Mouse (Mus musculus) midbrain, embryonic 14.5 days (tissue): ENCODE measurements around the gene Dspp. TPM values are rescaled to one million over a fixed set of nuclear protein-coding genes. Genes with fewer than 3 reads are reported as not detected.

Source experiments
- ATAC-seq: fragments of 200-750 bp; cut with Nextera tagmentation; 2 replicates; pipeline ENCODE4 v1.8.0; 2017; ENCODE audit warnings: moderate number of reproducible peaks, moderate library complexity; ENCODE audit not compliant: low FRiP score, low TSS enrichment
- DNase-seq: peaks from one replicate; pipeline ENCODE4 v3.0.0-alpha.2; 2015
- H3K27ac ChIP-seq: fragments of 300-500 bp; sonication (generic); replicated peaks from 2 replicates; pipeline ENCODE4 v1.5.1; 2014; ENCODE audit warnings: mild to moderate bottlenecking, low read depth, low read length, moderate library complexity
- H3K27me3 ChIP-seq: fragments of 300-500 bp; sonication (generic); 2 replicates; pipeline ENCODE4 v1.6.1; 2014; ENCODE audit warnings: low read length, control low read depth, mixed read lengths; ENCODE audit not compliant: control insufficient read depth, insufficient read depth
- H3K36me3 ChIP-seq: fragments of 300-500 bp; sonication (generic); 2 replicates; pipeline ENCODE4 v1.6.1; 2014; ENCODE audit warnings: low read length, control low read depth; ENCODE audit not compliant: control insufficient read depth, insufficient read depth
- H3K4me1 ChIP-seq: fragments of 300-500 bp; sonication (generic); 2 replicates; pipeline ENCODE4 v1.6.1; 2014; ENCODE audit warnings: mild to moderate bottlenecking, antibody characterized with exemption, low read length, control low read depth; ENCODE audit not compliant: control insufficient read depth, insufficient read depth
- H3K4me2 ChIP-seq: fragments of 300-500 bp; sonication (generic); 2 replicates; pipeline ENCODE4 v1.6.1; 2014; ENCODE audit warnings: mild to moderate bottlenecking, low read length, moderate library complexity
- H3K4me3 ChIP-seq: fragments of 300-500 bp; sonication (generic); replicated peaks from 2 replicates; pipeline ENCODE4 v1.5.1; 2014; ENCODE audit warnings: low read depth, low read length
- H3K9ac ChIP-seq: fragments of 300-500 bp; sonication (generic); replicated peaks from 2 replicates; pipeline ENCODE4 v1.6.1; 2014; ENCODE audit warnings: mild to moderate bottlenecking, low read length, moderate library complexity
- H3K9me3 ChIP-seq: fragments of 300-500 bp; sonication (generic); 2 replicates; pipeline ENCODE4 v1.6.1; 2016; ENCODE audit warnings: low read length, control low read depth, mixed read lengths; ENCODE audit not compliant: control insufficient read depth
- WGBS: fragments of 180-500 bp; shearing (Covaris S2); extraction: QIAGEN DNeasy Blood & Tissue Kit; methylation state at CpG from one replicate; pipeline ENCODE4 v1.1.7; 2014; 5-methylcytosine and 5-hydroxymethylcytosine counted together
- polyA plus RNA-seq: library from polyadenylated mRNA; unstranded; fragments of >200 nt; fragmentation: Nextera tagmentation; extraction: Ambion mirVana; gene quantifications from 2 replicates; pipeline ENCODE4 v1.2.1, GENCODE M21; 2014

Dspp gene
- polyA plus RNA-seq, 1 experiment from 2014 or later, result not detected

DNA sequence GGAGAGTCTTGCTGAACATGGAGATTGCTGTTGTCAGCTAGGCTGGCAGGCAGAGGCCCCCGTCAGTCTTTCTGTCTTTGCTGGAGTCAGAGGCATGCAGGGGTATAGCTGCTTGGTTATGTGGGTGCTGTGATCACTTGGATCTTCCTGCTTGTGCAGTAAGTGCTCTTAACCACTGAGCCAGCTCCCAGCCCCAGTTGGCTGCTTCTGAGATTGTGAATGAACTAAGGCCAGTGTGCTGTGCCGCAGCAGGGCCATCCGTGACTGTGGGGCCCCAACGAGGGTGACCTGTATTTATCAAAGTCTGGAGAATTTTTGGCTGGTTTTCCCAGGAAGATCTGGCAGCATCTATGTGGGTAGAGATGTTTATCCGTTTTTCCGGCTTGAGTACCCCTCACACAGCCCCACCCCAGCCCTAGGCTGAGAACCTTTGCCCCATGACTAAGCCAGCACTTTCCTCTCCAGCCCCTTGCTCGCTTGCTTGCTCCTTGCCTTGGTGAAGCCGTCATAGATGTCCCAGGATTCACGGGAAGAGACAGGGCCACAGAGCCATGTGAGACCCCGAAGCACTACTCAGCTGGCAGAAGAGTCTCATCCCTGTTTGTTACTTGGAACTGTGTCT lies 32.5 kb upstream of the Dspp start:
- no peak for DNase-seq
- H3K4me2 ChIP-seq, result no peak overlapping the region
- H3K4me1 ChIP-seq, result no peaks in the 10 kb centered on the region
- no peak overlapping the region for H3K9ac ChIP-seq
- H3K27ac ChIP-seq, result no peak overlapping the region
- no peaks in the 10 kb centered on the region for H3K36me3 ChIP-seq
- no peaks in the 10 kb centered on the region for H3K27me3 ChIP-seq
- no peaks in the 10 kb centered on the region for H3K9me3 ChIP-seq
- no peak overlapping the region for H3K4me3 ChIP-seq
- no peak; the same call in 1 of the 2 replicates for ATAC-seq
- WGBS, result 78% methylated on average over 10 of the region's 10 CpGs

DNA sequence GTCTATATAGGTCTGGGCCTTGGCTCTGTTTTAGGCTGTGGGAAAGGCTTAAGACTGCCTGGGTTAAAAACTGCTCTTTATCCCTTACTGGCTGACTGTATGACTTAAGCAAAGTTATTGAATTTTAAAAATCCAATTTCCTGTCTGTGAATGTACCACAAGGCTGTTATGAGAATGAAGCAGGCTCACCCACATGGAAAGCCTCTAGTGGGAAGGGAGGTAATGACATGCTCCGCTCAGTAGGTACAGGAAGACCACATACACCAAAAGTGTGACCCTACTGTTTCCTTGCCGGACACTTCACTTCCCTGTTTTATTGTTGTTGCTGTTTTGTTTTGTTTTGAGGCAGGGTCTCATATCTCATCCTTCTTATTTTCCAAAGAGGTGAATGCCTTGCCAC lies 29.4 kb upstream of the Dspp start:
- Histone ChIP-seq H3K4me2 (no peak overlapping the region), H3K27me3 (no peaks in the 10 kb centered on the region), H3K9me3 (no peaks in the 10 kb centered on the region), H3K4me3 (no peak overlapping the region), H3K4me1 (no peaks in the 10 kb centered on the region), H3K36me3 (no peaks in the 10 kb centered on the region), H3K27ac (no peak overlapping the region), H3K9ac (no peak overlapping the region)
- 89% methylated on average over 2 of the region's 2 CpGs for WGBS
- DNase-seq (no peak), ATAC-seq (no peak)

DNA sequence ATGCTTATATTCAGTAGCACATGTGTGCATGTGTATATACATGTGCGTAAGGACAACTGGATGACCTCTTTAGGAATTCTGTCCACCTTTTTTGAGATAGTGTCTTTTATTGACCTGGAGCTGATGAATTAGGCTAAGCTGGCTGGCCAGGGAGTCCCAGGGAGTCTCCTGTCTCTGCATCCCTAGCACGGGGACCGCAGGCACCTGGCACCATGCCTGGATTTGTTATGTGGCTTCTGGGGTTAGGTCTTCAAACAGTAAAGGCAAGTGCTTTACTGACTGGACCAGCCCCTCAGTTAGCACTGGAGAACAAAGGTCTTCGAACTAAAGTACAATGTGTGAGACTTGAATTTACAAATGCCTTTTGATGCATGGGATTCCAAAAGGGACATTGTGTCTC lies 26.5 kb upstream of the Dspp start:
- Histone ChIP-seq H3K4me3 (no peak overlapping the region), H3K4me2 (no peak overlapping the region), H3K27ac (no peak overlapping the region), H3K36me3 (no peaks in the 10 kb centered on the region), H3K27me3 (no peaks in the 10 kb centered on the region), H3K4me1 (no peaks in the 10 kb centered on the region), H3K9me3 (no peaks in the 10 kb centered on the region), H3K9ac (no peak overlapping the region)
- no peak for ATAC-seq
- 83% methylated on average over 4 of the region's 4 CpGs for WGBS
- DNase-seq, result no peak

DNA sequence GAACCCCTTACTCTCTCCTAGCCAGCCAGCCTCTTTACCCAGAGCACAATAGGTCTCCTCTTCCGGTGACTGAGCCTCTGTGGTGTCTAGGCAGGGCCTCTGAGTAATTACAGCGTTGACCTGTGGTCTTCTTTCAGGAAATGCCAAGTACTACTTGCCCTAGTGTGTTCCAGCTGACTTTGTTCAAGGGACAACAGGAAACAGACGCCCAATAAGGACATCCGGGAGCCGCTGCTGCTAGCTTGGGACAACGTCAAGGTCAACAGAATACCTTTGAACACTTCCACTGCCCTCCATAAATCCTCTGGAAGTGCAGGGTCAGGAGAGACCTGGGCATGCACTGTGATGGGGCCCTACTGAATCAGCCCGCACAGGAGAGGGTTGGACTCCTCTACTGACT lies 21.2 kb upstream of the Dspp start:
- no peak for ATAC-seq
- no peak for DNase-seq

DNA sequence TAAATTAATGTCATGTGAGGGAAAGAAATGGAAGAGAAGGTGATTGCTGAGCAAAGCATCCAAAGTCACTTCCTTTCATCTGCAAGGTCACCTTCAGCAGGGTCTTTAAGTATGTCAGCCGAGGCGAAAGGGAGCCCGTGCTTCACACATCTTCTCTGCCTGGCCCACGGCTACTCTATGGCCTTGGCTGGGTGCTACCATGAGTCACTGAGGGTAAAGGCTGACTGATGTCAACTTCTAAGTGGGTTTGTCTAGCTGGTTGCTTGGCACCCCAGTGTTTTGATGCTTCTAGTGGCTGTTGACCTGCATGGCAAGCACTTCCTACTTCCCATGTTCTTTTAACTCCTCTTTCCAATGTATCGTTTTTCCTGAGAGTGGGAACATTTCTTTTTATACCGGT lies 20.3 kb upstream of the Dspp start:
- Histone ChIP-seq H3K4me3 (no peak overlapping the region), H3K4me1 (no peaks in the 10 kb centered on the region), H3K9ac (no peak overlapping the region), H3K27me3 (no peaks in the 10 kb centered on the region), H3K27ac (no peak overlapping the region), H3K36me3 (no peaks in the 10 kb centered on the region), H3K9me3 (no peaks in the 10 kb centered on the region), H3K4me2 (no peak overlapping the region)
- 97% methylated on average over 6 of the region's 6 CpGs for WGBS
- no peak for DNase-seq
- ATAC-seq, result no peak

More for the DNA sequence above, 21.2 kb upstream of the Dspp start:
- no peak overlapping the region for H3K9ac ChIP-seq
- H3K4me1 ChIP-seq, result no peaks in the 10 kb centered on the region
- H3K36me3 ChIP-seq, result no peaks in the 10 kb centered on the region
- no peak overlapping the region for H3K4me3 ChIP-seq
- H3K9me3 ChIP-seq, result no peaks in the 10 kb centered on the region
- 81% methylated on average over 7 of the region's 7 CpGs for WGBS
- no peaks in the 10 kb centered on the region for H3K27me3 ChIP-seq
- H3K27ac ChIP-seq, result no peak overlapping the region
- H3K4me2 ChIP-seq, result no peak overlapping the region

DNA sequence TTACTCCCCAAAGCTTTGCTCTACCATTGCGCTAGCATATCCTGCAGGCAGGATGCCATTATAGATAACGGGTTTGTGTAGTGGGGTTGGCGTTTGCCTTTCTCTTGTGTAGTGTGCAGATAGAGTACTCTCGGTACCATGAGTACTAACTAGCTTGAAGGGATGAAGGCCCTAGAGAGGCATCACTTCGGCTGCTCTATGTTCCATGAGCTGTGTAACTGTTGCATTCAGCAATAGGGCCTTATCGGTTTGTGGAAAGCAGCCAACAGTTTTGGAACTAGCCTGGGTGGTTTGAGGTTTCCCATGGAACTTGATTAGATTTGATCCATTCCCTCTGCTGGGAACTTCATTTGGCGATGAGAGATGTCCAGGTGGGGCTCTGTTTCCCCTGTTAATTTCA lies 12.8 kb upstream of the Dspp start:
- no peaks in the 10 kb centered on the region for H3K4me1 ChIP-seq
- H3K36me3 ChIP-seq, result no peaks in the 10 kb centered on the region
- DNase-seq (no peak), ATAC-seq (no peak)
- H3K9me3 ChIP-seq, result no peaks in the 10 kb centered on the region
- no peaks in the 10 kb centered on the region for H3K27me3 ChIP-seq
- no peak overlapping the region for H3K27ac ChIP-seq
- no peak overlapping the region for H3K4me2 ChIP-seq
- WGBS, result 92% methylated on average over 7 of the region's 7 CpGs
- no peak overlapping the region for H3K4me3 ChIP-seq
- no peak overlapping the region for H3K9ac ChIP-seq

DNA sequence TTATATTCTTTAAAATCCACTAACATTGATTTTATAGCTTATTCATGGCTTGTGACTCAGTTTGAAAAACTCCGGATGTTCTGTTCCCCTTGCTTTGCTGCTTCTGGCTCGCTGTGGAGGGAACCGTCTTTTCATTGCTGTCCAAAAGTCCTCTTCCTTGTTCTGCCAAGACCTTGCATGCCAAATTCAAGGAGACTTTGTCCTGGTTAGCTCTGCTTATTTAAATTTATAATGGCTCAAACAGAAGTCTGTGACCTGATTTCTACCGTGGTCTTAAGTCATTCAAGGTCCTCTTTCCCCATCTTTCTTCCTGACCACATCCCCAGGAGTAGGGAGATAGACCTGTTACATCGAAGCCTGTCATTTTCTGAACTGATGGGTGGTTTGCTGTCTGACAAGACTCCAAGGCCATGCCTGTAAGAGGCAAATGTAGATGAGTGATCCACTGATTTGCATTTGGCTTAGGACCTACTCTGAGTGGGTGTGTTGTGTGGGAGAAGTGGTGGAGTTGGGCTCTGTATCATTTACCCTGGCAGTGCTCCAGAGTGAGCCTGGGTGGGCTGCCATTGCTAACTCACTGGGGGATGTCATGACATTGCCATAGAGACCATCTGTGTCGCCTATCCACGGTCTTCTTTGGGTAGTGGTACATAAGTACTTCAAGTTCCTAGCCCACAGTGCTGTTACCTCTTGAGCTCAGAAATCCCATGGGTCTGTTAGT lies 12.0 kb upstream of the Dspp start:
- H3K27me3 ChIP-seq, result no peaks in the 10 kb centered on the region
- DNase-seq (peak; percentile 34), ATAC-seq (no peak)
- H3K36me3 ChIP-seq, result no peaks in the 10 kb centered on the region
- WGBS, result 75% methylated on average over 7 of the region's 7 CpGs
- H3K9me3 ChIP-seq, result no peaks in the 10 kb centered on the region
- no peaks in the 10 kb centered on the region for H3K4me1 ChIP-seq
- no peak overlapping the region for H3K27ac ChIP-seq
- H3K4me2 ChIP-seq, result no peak overlapping the region
- H3K4me3 ChIP-seq, result no peak overlapping the region
- H3K9ac ChIP-seq, result no peak overlapping the region

DNA sequence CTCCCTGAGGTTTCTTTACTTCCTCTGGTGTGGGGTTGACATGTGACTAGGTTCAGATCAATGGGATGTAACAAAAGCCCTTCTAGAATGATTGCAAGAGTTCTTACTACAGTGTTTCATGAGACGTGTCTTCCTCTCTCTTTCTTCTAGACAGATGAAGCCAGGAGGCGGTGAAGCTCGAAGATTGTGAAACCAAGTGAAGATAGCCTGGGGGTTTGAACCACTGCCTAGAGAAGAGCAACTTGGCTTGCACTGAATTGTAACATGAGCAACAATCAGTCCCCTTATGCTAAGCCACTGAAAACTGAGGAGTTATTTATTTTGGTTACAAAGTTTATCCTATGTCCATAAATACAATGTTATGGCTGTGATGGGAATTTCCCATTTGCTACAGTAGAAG lies 9.9 kb upstream of the Dspp start:
- Histone ChIP-seq H3K27me3 (no peaks in the 10 kb centered on the region), H3K9me3 (no peaks in the 10 kb centered on the region), H3K27ac (no peak overlapping the region), H3K36me3 (no peaks in the 10 kb centered on the region), H3K4me3 (no peak overlapping the region), H3K9ac (no peak overlapping the region), H3K4me2 (no peak overlapping the region), H3K4me1 (no peaks in the 10 kb centered on the region)
- 83% methylated on average over 3 of the region's 3 CpGs for WGBS
- DNase-seq (no peak), ATAC-seq (no peak)

DNA sequence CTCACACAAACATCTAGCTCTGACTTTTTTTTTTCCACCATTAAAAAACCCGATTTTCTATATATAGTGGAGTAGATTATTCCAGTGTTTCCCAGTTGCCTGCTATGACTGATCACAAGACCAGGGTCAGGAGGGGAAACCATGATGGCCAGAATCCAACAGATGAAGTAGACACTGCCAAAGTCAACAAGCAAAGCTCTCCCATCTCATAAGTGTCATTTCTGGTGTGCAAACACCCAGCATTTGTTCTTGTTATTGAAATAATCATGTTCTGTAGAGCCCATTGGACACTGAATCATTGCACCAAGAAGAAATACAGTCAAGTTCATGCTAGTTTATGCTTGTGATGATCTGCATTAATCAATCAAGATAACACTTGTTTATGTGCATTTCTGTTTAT lies 9.1 kb upstream of the Dspp start:
- H3K4me2 ChIP-seq, result no peak overlapping the region
- 93% methylated on average over 1 of the region's 1 CpGs for WGBS
- H3K36me3 ChIP-seq, result no peaks in the 10 kb centered on the region
- no peaks in the 10 kb centered on the region for H3K4me1 ChIP-seq
- no peak overlapping the region for H3K9ac ChIP-seq
- no peaks in the 10 kb centered on the region for H3K9me3 ChIP-seq
- no peak overlapping the region for H3K27ac ChIP-seq
- no peak for ATAC-seq
- DNase-seq, result no peak
- H3K27me3 ChIP-seq, result no peaks in the 10 kb centered on the region
- H3K4me3 ChIP-seq, result no peak overlapping the region
